Mouse (Mus musculus) C2C12 (cell line): ENCODE results near the gene Cabin1. TPM values are rescaled to one million over a fixed set of nuclear protein-coding genes. Genes with fewer than 3 reads are reported as not detected.

Experiments used
- H3K27me3 ChIP-seq: one replicate; pipeline ENCODE4 v1.6.1; 2011; ENCODE audit not compliant: control insufficient read depth, insufficient read depth, insufficient read length
- H3K36me3 ChIP-seq: one replicate; pipeline ENCODE4 v1.6.1; 2011; ENCODE audit not compliant: control insufficient read depth, insufficient read depth
- H3K4me3 ChIP-seq: one replicate; pipeline ENCODE4 v1.5.1; 2011; ENCODE audit warnings: mild to moderate bottlenecking, control low read depth; ENCODE audit not compliant: poor library complexity, insufficient read depth, severe bottlenecking
- H3K79me2 ChIP-seq: one replicate; pipeline ENCODE4 v1.6.1; 2011; ENCODE audit not compliant: control insufficient read depth, insufficient read depth
- H3K79me3 ChIP-seq: one replicate; pipeline ENCODE4 v1.6.1; 2011; ENCODE audit warnings: low read depth, control low read depth
- H3ac ChIP-seq: one replicate; pipeline ENCODE3; 2011; ENCODE audit warnings: low read depth; ENCODE audit not compliant: control insufficient read depth, insufficient read length
- CEBPB ChIP-seq: IDR thresholded peaks from one replicate; pipeline ENCODE4 v1.6.1; 2011; ENCODE audit warnings: low read depth, mild to moderate bottlenecking, control low read depth, moderate library complexity
- CTCF ChIP-seq: IDR thresholded peaks from one replicate; pipeline ENCODE4 v1.5.1; 2011; ENCODE audit not compliant: control insufficient read depth, insufficient read depth, insufficient read length
- FOSL1 ChIP-seq: IDR thresholded peaks from one replicate; pipeline ENCODE4 v1.8.0; 2011; ENCODE audit warnings: mild to moderate bottlenecking, low read length; ENCODE audit not compliant: poor library complexity, insufficient read depth, severe bottlenecking
- MAX ChIP-seq: IDR thresholded peaks from one replicate; pipeline ENCODE4 v1.6.1; 2011; ENCODE audit warnings: mild to moderate bottlenecking, control low read depth
- MYOD1 ChIP-seq: IDR thresholded peaks from one replicate; pipeline ENCODE4 v1.6.1; 2011; ENCODE audit warnings: low read depth; ENCODE audit not compliant: control insufficient read depth, insufficient read length
- MYOG ChIP-seq: IDR thresholded peaks from one replicate; pipeline ENCODE4 v1.6.1; 2011; ENCODE audit not compliant: control insufficient read depth, insufficient read length; ENCODE audit errors: extremely low read depth
- USF1 ChIP-seq: IDR thresholded peaks from one replicate; pipeline ENCODE4 v1.6.1; 2011; ENCODE audit warnings: low read depth, mild to moderate bottlenecking, control low read depth, moderate library complexity
- polyA plus RNA-seq: library from polyadenylated mRNA; unstranded; fragments of >200 nt; fragmentation: generic; extraction: Trizol; gene quantifications from one replicate; pipeline ENCODE4 v1.2.1, GENCODE M21; 2012; ENCODE audit warnings: missing spikeins

The Cabin1 gene
- polyA plus RNA-seq, 1 experiment, result 24.5 TPM

- Histone ChIP-seq H3K79me2 (no peaks in the 10 kb centered on the region), H3K4me3 (no peak overlapping the region), H3ac (no peak overlapping the region), H3K36me3 (no peaks in the 10 kb centered on the region), H3K79me3 (no peaks in the 10 kb centered on the region), H3K27me3 (peaks cover 14% of the 10 kb centered on the region)
- TF ChIP-seq MYOG (no peak), USF1 (no peak), FOSL1 (no peak), MYOD1 (no peak), CTCF (no peak), MAX (no peak), CEBPB (no peak)
Observed at GRCm38 (mm10) chr10:75785442-75785841, 21.3 kb upstream of the Cabin1 start.

- Histone ChIP-seq H3K79me3 (no peaks in the 10 kb centered on the region), H3K27me3 (peaks cover 27% of the 10 kb centered on the region), H3K36me3 (no peaks in the 10 kb centered on the region), H3ac (peak within 1 kb of the TSS; percentile 12), H3K79me2 (no peaks in the 10 kb centered on the region), H3K4me3 (no peak within 1 kb of the TSS)
- TF ChIP-seq CTCF, result no peak
Observed at GRCm38 (mm10) chr10:75780769-75781578, 16.8 kb upstream of the Cabin1 start, which contains the start of the genes Gm20441 and Gstt3. Gm20441 (minus strand) TSS chr10:75780954. Gstt3 (minus strand) TSS chr10:75781414.

- no peaks in the 10 kb centered on the region for H3K79me3 ChIP-seq
- H3K36me3 ChIP-seq, result no peaks in the 10 kb centered on the region
- H3K27me3 ChIP-seq, result peaks cover 33% of the 10 kb centered on the region
- TF ChIP-seq USF1 (no peak), CEBPB (no peak), FOSL1 (no peak), MYOD1 (no peak), MYOG (no peak), CTCF (no peak), MAX (no peak)
- H3ac ChIP-seq, result no peak overlapping the region
- no peaks in the 10 kb centered on the region for H3K79me2 ChIP-seq
- no peak overlapping the region for H3K4me3 ChIP-seq
Observed at GRCm38 (mm10) chr10:75779206-75780174, 15.3 kb upstream of the Cabin1 start.

GRCm38 (mm10) chr10:75777885-75778284, 13.7 kb upstream of the Cabin1 start:
- no peaks in the 10 kb centered on the region for H3K36me3 ChIP-seq
- TF ChIP-seq MYOG (no peak), MAX (no peak), MYOD1 (no peak), USF1 (no peak), CEBPB (no peak)
- H3K27me3 ChIP-seq, result peaks cover 30% of the 10 kb centered on the region

GRCm38 (mm10) chr10:75776562-75776961, 12.4 kb upstream of the Cabin1 start:
- no peak overlapping the region for H3ac ChIP-seq
- peaks cover 27% of the 10 kb centered on the region for H3K27me3 ChIP-seq
- H3K36me3 ChIP-seq, result no peaks in the 10 kb centered on the region
- H3K79me3 ChIP-seq, result no peaks in the 10 kb centered on the region
- TF ChIP-seq MAX (no peak), CTCF (no peak), CEBPB (no peak), FOSL1 (no peak), MYOD1 (no peak), USF1 (no peak), MYOG (no peak)
- no peaks in the 10 kb centered on the region for H3K79me2 ChIP-seq
- H3K4me3 ChIP-seq, result no peak overlapping the region

More at GRCm38 (mm10) chr10:75777885-75778284, 13.7 kb upstream of the Cabin1 start:
- Histone ChIP-seq H3ac (no peak overlapping the region), H3K79me3 (no peaks in the 10 kb centered on the region), H3K4me3 (no peak overlapping the region), H3K79me2 (no peaks in the 10 kb centered on the region)
